Mouse (Mus musculus) heart, postnatal 36 days (tissue): ENCODE measurements around the gene Mast1. TPM values are rescaled to one million over a fixed set of nuclear protein-coding genes. Genes with fewer than 3 reads are reported as not detected.
A peak's percentile ranks its signal among the peaks of the same experiment; 100 is the strongest.

Experiments used
- DNase-seq, 2 experiments: peaks; one replicate each; pipeline ENCODE4 v3.0.0; 2021 to 2022
- intact Hi-C: fragments of 180-260 bp; cut with DNase I; formaldehyde crosslinking; loops from one replicate; pipeline ENCODE4 v1.15.1; 2025
- total RNA-seq, 2 experiments: library from RNA; stranded (reverse); gene quantifications; 2 replicates each; pipeline ENCODE4 v1.2.3; 2021

Mast1 gene
- total RNA-seq: under 1 TPM; 0.11 to 0.14 TPM

DNA sequence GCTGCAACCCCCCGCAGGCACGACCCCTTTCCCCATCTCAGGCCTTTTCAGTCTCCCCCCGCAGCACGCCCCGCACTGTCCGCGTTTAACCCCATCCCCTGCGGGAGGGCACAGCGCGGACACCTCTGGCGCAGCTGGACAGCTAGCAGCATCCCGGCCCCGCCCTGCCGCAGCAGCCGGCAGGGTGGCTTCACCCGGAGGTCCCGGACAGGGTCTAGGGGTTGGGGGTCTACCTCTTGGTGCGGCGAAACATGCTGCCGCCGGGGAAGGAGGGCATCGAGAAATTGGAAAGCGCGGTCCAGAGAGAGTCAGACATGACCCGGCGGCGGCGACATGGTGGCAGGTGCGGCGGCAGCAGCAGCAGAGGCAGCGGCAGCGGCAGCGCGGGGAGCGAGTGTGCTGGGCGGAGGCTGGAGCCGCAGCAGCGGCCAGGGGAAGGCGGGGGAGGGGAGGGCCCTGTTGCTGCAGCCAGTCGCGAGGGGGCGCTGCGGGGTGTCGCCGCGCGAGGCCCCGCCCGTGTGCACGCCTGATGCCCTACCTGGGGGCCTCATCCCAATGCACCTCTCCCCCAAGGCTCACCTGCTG, at the start of gene Mast1:
Mast1 (minus strand) TSS at position 398 of the 585 bp plus-strand sequence.
- peak; percentile 49 to 50 for DNase-seq
- intact Hi-C loops: no loop called here

DNA sequence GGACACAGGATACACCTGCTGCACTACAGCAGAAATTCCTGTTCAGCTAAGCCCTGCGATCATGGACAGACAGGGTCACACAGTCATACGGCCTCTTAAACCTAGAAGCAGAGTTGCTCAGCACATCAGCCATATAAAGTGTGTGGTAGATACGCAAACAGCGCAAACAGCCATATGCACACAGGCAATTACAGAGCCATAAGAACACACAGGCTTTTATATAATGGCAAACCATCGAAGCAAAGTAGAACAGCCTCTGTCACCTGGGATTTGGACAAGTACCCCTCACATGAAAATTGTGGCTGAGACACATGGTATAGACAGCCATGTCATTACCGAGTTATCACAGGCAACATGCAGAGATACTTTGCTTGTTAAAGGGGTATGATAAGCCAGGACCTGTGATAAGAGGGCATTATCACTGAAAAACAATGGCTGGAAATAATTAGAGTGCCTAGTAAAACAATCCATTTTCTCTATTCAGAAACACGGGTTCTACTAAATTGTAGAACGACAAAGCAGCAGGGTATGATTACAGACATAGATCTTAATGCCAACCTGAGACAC, 49.3 kb upstream of the Mast1 start:
- DNase-seq: no peak
- intact Hi-C loops: no loop called here

GRCm38 (mm10) chr8:84985684-84986378, 48.7 kb upstream of the Mast1 start:
- intact Hi-C loops: no loop called here

DNA sequence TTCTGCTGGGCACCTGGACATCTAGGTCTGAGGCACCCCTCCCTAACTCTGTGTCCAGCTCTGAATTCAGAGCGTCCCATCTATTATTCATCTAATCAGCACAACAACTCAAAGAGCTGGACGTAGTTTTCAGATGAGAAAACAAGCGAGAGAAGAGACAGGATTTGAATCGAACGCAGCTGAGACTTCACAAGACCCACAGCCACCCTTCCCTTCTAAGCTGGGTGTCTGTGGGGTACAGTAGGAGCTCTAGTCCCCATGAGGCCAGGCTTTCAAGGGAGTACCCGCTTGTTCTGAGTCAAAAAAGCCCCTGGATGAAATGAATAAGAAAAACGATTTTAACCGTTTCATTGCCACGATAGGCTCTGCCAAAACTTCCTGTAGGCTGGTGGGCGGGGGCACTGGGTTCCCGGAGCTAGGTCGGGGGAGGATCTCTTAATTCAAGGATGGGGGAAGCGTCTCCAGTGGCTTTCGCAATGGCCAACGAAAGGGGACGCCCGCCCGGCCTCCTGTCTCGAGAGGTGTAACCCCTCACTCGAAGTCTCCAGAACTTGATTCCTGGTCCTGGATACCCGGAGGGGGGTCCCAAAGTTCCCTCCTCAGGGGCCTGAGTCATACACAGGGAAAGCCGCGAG, 48.0 kb upstream of the Mast1 start:
- no peak for DNase-seq
- intact Hi-C loops: no loop called here

More at GRCm38 (mm10) chr8:84985684-84986378, 48.7 kb upstream of the Mast1 start:
- DNase-seq: peak; percentile 84 to 89

- intact Hi-C loops: loop anchor here (5.0 kb wide), 1 partner anchor 782 kb away; no protein-coding TSS in a partner anchor
Observed at GRCm38 (mm10) chr8:84984294-84985048, 47.3 kb upstream of the Mast1 start.

GRCm38 (mm10) chr8:84982499-84983011, 45.4 kb upstream of the Mast1 start:
- intact Hi-C loops: loop anchor here (5.0 kb wide), 1 partner anchor 780 kb away; no protein-coding TSS in a partner anchor

More at GRCm38 (mm10) chr8:84984294-84985048, 47.3 kb upstream of the Mast1 start:
- DNase-seq: no peak

GRCm38 (mm10) chr8:84981644-84982498, 44.7 kb upstream of the Mast1 start:
- intact Hi-C loops: loop anchor here (5.0 kb wide), 1 partner anchor 780 kb away; no protein-coding TSS in a partner anchor
- no peak for DNase-seq

More at GRCm38 (mm10) chr8:84982499-84983011, 45.4 kb upstream of the Mast1 start:
- DNase-seq: no peak

DNA sequence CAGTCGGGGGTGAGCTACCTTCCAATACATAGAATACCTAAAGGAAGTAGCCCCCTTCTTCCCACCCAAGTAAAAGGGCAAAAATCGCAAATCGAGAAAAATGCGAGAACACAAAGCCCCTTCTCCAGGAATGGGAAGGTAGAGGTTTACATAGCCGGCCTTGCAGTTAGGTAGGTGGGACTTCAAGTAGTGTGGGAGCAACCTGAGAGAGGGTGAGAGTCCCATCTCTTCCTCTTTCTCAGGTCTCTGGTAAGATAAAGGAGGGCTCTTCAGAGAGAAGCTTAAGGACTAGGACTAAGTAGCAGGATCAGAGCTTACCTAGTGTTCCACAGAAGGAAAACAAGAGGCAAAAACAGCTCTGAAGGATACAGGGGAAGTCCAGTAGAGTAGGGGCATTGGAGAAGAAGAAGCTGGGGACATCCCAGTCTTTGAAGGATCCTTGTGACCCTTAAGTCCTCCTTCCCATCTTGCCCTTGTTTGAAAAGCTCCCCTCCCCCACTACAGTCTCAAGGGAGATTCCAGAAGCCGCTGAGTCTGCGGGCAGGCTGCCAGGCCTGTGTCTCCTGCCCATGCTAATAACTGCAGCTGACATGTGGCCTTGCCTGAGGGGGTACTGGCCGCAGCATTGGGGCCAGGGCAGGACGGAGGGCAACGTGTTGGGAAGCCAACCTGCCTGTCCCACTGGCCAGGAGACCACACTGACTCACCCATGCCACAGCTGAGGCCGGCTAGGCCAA, 43.6 kb upstream of the Mast1 start:
- intact Hi-C loops: loop anchor here (5.0 kb wide), 1 partner anchor 778 kb away; no protein-coding TSS in a partner anchor
- peak; percentile 78 for DNase-seq

GRCm38 (mm10) chr8:84979599-84980421, 42.7 kb upstream of the Mast1 start:
- DNase-seq: peak; percentile 90 to 95
- intact Hi-C loops: loop anchor here (5.0 kb wide), 3 partner anchors 47 to 778 kb away; partner anchors contain the start of genes Asna1, Ier2 and Trir

GRCm38 (mm10) chr8:84978248-84978940, 41.2 kb upstream of the Mast1 start, which contains the start of gene Junb:
Gene Junb (minus strand): TSS chr8:84978718.
- DNase-seq: peak; percentile 96 to 97
- intact Hi-C loops: loop anchor here (5.0 kb wide), 2 partner anchors 49 to 316 kb away; partner anchors contain the start of genes Asna1, Ier2 and Trir

- intact Hi-C loops: loop anchor here (5.0 kb wide), 2 partner anchors 50 to 315 kb away; partner anchors contain the start of genes Asna1, Ier2 and Trir
- peak; percentile 70 to 82 for DNase-seq
Observed at GRCm38 (mm10) chr8:84977435-84978247, 40.5 kb upstream of the Mast1 start.

- DNase-seq: no peak
- intact Hi-C loops: loop anchor here (5.0 kb wide), 2 partner anchors 50 to 315 kb away; partner anchors contain the start of genes Asna1, Ier2 and Trir
Observed at GRCm38 (mm10) chr8:84976763-84977434, 39.7 kb upstream of the Mast1 start.

DNA sequence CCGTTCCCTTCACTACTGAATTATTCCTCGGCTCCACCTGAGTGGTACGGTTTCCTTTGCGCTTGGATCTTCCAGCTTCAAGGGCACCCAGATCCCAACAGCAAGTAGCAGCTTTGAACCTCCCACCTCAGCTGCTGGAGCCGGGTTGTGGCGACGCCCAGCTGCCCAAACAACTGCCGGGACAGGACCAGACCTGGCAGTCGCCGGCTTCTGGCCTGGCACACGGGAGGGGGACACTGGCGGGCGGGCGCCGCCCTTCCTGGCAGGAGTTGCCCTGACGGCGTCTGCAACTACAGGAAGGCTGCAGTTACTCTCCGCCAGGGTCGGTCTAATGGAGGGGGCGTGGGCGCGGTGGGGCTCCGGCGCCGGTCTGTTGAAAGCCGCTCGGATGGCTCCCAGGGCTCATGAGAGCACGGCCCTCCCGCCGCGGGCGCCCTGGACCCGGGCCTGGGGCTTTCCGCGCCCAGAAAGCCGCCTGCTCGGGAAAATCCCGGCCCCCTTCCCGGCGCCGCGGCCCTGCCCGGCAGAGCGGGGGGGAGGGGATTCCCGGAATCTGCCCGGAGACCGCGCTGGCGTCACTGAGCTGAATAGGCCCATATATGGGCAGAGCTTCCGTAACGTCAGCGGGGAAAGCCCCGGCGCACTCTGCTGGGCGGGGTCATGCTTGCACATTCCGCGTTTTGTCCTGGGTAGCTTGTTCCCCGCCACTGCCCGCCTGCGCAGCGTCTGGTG, 39.0 kb upstream of the Mast1 start:
- intact Hi-C loops: loop anchor here (5.0 kb wide), 2 partner anchors 51 to 314 kb away; partner anchors contain the start of genes Asna1, Ier2 and Trir
- peak; percentile 96 to 98 for DNase-seq

- DNase-seq: peak; percentile 76 to 77
- intact Hi-C loops: loop anchor here (1.0 to 5.0 kb wide), 3 partner anchors 15 to 313 kb away; partner anchors contain the start of genes Asna1, Hook2, Ier2 and Trir
Observed at GRCm38 (mm10) chr8:84975434-84975833, 38.3 kb upstream of the Mast1 start.
